Mouse (Mus musculus) T-helper 2 cell (primary cell): ENCODE data around the gene Eppin.
"Not testable (repeated sequence)": the region's sequence is repeated elsewhere in the genome, so short reads cannot be mapped to it uniquely, and the experiment has no call there.

Source experiments
- in situ Hi-C: fragments of 300-600 bp; cut with MboI, MseI; formaldehyde crosslinking; loops from one replicate; pipeline ENCODE4 v1.15.1; 2025; ENCODE audit warnings: high pct_unique_total_duplicates

The Eppin gene

DNA sequence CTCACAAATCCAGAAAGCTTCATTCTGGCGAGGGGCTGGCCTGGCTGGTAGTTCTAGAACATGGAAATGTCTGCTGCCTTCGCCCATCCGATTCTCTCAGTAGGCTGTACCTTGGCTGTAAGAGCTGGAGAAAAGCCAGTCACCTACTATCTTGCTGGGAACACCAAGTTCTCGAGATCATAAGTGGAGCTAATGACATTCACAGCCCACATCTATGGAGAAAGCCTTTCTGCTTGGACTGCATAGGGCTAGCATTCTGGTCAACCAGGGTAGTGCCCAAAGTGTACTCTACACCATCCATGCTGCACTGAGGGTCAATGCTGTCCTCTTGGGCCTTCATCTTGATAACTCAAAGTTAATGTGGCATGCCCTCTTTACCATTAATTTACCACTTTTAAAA is at the start of gene Eppin:
Gene Eppin (minus strand): TSS at position 101 of the 400 bp plus-strand sequence.
- in situ Hi-C loops: no loop called here

DNA sequence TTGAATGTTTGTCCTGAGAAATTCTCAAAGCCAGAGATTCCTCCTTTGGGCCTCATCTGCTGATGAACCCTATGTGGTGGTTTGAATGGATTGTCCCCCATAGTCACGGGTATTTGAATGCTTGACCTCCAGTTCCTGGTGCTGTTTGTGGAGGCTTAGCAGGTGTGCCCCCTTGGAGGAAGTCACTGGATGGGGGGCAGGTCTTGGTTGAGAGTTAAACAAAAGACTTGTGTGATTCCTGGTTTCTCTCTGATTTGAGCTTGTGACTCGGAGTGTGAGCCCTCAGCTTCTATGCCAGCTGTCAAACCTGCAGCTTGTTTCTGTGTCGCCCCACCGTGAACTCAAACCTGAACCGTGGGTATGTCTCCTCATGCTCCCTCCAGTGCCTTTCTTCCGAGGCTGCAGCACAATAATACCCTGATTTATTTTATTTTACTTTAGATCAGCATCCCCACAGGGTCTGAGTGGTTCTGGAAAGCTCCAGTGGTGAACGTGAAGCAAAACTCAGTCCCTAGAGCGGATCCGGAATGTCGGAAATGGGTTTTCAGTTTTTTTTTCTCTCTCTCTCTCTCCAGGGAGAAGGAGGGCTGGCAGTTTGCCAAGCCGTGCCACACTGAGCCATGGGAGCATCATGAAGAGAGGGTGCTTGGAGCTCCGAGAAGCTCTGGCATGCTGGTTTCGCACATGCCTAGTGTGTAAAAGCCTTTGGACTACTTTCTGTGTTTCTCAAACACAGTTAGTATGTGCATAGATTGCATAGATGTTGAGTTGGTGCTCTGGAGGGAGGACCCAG is 48.7 kb upstream of the Eppin start:
- in situ Hi-C loops: loop anchor here (10.0 kb wide), 1 partner anchor 343 kb away; no protein-coding TSS in a partner anchor

DNA sequence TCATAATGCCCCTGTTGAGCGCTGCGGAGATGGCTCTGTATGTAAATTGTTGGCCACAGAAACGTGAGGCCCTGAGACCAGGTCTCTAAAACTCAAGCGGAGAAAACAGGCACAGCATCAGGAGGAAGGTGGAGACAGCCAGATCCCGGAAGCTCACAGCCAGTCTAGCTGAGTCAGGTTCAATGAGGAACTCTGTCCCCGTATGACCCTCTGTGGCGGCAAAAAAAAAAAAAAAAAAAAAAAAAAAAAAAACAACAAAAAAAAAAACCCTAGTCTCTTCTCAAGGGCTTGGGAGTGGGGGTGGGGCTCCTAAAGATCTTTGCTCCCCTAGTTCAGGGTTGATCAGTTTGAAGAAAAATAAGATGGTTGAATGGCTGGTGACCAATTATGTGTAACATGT is 47.7 kb upstream of the Eppin start:
- in situ Hi-C loops: loop anchor here (10.0 kb wide), 1 partner anchor 344 kb away; no protein-coding TSS in a partner anchor

DNA sequence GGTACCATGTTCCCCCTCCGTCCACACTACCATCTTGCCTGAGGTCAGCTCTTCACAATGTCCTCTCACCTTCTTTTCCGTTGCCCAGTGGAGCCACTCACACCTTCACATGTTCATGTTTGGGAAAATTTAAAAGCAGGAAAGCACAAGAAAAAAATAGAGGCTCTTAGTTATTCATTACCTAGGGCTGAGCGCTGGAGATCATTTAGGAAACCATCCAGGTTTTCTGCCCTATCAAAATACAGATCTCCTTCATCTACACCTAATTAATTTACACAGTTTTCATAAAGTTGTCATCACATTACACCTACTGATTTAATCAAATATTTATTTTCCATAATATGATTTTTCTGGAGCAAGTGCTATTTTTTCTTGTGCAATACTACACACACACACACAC is 45.3 kb upstream of the Eppin start, which contains the start of gene Wfdc16:
Gene Wfdc16 (minus strand): TSS at position 101 of the 400 bp plus-strand sequence.
- in situ Hi-C loops: no loop called here

GRCm38 (mm10) chr2:164635266-164635665 is 41.9 kb upstream of the Eppin start:
- in situ Hi-C loops: no loop called here

DNA sequence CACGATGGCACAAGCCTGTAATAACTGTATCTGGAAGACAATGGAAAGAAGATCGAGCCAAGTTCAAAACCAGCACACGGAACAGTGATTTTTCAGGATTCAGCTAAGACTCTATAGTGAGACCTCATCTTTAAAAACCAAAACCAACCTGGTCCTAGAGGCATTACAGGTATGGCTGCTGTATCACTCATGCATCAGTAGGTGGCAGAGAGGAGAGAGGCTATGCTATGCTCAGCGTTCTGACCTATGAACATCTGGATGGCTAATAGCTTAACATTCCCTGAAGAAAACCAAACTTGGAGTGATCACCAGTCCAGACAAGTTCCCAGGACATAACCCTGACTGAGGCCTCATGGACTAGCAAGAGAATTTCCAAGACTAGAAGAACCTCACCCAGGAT is 28.4 kb upstream of the Eppin start:
- in situ Hi-C loops: no loop called here

- in situ Hi-C loops: loop anchor here (5.0 kb wide), 1 partner anchor 37 kb away; no protein-coding TSS in a partner anchor
These were observed 25.7 kb upstream of the Eppin start for GRCm38 (mm10) chr2:164619050-164619449.

GRCm38 (mm10) chr2:164615386-164615785 is 22.0 kb upstream of the Eppin start:
- in situ Hi-C loops: loop anchor here (5.0 kb wide), 1 partner anchor 33 kb away; no protein-coding TSS in a partner anchor

GRCm38 (mm10) chr2:164613471-164613870 is 20.1 kb upstream of the Eppin start, which contains the start of the genes Wfdc6b and Wfdc8:
TSS of gene Wfdc6b (plus strand) at chr2:164613522.
TSS of gene Wfdc8 (minus strand) at chr2:164613626.
- in situ Hi-C loops: not testable (repeated sequence)

GRCm38 (mm10) chr2:164608781-164609180 is 15.4 kb upstream of the Eppin start:
- in situ Hi-C loops: loop anchor here (10.0 kb wide), 1 partner anchor 1896 kb away; no protein-coding TSS in a partner anchor

DNA sequence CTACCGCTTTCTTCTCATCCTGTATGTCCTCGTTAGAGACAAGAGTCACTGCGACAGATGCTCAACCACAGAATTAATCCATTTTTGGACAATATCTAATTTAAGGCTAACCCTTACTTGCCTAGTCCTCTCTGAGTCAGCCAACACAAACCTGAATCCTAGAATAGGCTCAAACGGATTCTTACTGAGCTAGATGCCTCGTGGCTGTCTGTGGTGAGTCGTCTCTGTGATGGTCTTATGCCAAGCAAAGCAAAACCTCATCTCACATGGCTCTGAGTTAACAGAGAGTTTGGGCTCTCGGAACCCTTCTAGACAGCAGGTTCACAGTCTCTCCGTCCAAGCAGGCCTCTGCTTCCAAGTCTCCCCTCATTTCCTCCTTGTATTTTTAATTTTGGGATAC is 11.0 kb upstream of the Eppin start:
- in situ Hi-C loops: loop anchor here (10.0 kb wide), 1 partner anchor 1900 kb away; no protein-coding TSS in a partner anchor

DNA sequence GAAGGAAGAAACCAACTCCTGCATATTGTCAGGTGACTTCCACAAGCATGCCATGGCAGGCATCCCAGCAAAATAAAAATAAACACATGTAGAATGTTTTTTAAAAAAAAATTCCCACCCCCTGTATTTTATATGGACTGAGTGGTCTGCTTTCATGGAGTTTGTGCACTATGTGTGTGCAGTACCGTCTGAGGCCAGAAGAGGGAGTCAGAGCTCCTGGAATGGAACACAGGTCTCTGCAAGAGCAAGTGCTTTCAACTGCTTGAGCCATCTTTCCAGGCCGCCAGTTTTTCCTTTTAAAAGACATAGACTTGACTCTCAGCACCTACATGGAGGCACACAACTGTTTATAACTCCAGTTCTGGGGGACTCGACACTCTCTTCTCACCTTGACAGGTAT is 10.1 kb upstream of the Eppin start:
- in situ Hi-C loops: loop anchor here (10.0 kb wide), 1 partner anchor 1901 kb away; no protein-coding TSS in a partner anchor

- in situ Hi-C loops: loop anchor here (10.0 kb wide), 1 partner anchor 1905 kb away; no protein-coding TSS in a partner anchor
These were observed 6.8 kb upstream of the Eppin start for GRCm38 (mm10) chr2:164600179-164600578.

GRCm38 (mm10) chr2:164592014-164592413 is 1.4 kb downstream of the Eppin start:
- in situ Hi-C loops: no loop called here

GRCm38 (mm10) chr2:164585025-164585725 is 8.2 kb downstream of the Eppin start, which contains the start of gene Wfdc6a:
TSS of gene Wfdc6a (minus strand) at chr2:164585447.
- in situ Hi-C loops: not testable (repeated sequence)

GRCm38 (mm10) chr2:164573359-164573758 is 20.0 kb downstream of the Eppin start, which contains the start of gene Spint3:
TSS of gene Spint3 (minus strand) at chr2:164573459.
- in situ Hi-C loops: not testable (repeated sequence)

- in situ Hi-C loops: no loop called here
These were observed 25.9 kb downstream of the Eppin start for GRCm38 (mm10) chr2:164567460-164567859.

DNA sequence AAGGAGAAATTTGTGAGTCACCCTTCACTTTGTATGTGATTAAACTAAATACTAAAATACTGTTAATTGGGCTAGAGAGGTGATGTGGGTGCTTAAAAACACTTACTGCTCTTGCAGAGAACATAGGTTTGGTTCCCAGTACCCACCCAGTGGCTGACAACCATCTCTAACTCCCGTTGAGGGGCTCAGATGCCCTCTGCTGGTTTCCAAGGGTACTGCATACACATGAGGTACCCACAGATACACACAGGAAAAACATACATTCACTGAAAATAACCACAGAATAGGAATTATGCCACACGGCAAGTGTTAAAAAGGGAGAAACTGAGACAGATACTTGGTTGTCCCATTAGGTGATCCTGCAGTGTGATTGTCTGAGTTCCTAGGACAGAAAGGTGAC is 26.4 kb downstream of the Eppin start:
- in situ Hi-C loops: no loop called here

DNA sequence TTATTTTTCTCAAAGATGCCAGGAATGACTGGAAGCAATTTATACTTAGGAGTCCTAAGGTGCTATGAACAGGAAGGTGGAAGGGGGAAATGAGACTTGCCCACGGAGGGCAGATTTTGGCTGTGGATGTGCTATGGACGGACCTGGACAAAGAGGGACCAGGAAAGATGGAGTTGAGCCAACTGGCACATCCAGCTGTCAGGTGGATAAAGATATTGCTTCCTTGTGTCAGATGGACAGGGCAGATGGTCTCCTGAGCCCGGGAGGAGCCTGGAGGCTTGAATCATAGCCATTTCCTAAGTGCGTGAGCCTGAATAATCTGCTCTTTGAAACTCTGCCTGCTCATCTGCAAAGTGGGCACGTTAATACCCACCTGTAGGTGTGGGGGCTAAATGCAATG is 29.0 kb downstream of the Eppin start:
- in situ Hi-C loops: no loop called here

DNA sequence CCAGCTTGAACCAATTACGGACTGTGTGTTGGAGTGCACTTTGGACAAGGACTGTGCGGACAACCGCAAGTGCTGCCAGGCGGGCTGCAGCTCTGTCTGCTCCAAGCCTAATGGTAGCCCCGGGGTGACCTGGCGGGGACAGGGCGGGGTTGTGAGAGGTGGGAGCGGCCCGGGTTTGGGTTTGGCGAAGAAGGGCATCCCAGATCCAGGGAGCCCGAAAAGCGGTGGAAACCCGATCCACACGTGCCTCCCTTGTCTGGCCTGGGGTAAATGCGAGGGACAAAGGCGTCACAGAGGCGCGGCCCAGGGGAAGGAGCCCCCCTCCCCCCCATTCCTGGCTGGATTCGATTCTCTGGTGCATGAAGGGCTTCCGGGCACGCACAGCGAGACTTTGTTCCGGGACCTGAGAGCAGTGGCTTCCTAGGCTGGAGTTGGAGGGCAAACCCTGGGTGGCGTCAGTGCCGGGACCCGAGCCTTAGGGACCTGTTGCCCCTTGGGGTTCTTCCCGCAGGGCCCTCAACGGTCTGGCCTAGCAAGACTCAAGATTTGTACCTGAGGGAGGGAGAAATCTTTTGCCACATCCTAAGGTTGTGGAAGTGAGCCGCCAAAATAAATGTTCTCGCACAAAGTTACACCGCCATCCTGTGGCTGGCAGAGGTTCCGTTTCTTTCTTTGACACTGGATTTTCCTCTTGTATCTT is 29.9 kb downstream of the Eppin start:
- in situ Hi-C loops: no loop called here
